Mouse (Mus musculus) ES-Bruce4 (cell line): ENCODE measurements around the gene Amer3. TPM values are rescaled to one million over a fixed set of nuclear protein-coding genes. Genes with fewer than 3 reads are reported as not detected.
"Not testable (repeated sequence)": the region's sequence is repeated elsewhere in the genome, so short reads cannot be mapped to it uniquely, and the experiment has no call there.

Experiments used
- H3K27ac ChIP-seq: 2 replicates; pipeline ENCODE4 v1.5.1; 2012; ENCODE audit warnings: low read length, inconsistent platforms; ENCODE audit not compliant: insufficient read depth
- H3K27me3 ChIP-seq: 2 replicates; pipeline ENCODE4 v1.6.1; 2012; ENCODE audit warnings: mild to moderate bottlenecking, low read length, inconsistent platforms; ENCODE audit not compliant: control insufficient read depth, poor library complexity, insufficient read depth, severe bottlenecking
- H3K36me3 ChIP-seq: 2 replicates; pipeline ENCODE4 v1.6.1; 2012; ENCODE audit warnings: inconsistent platforms, mild to moderate bottlenecking, low read length, moderate library complexity; ENCODE audit not compliant: control insufficient read depth, poor library complexity, insufficient read depth, severe bottlenecking
- H3K4me1 ChIP-seq: one replicate; pipeline ENCODE4 v1.8.1; 2011; ENCODE audit warnings: low read length; ENCODE audit not compliant: control insufficient read depth, insufficient read depth
- H3K4me3 ChIP-seq: 2 replicates; pipeline ENCODE4 v1.5.1; 2011; ENCODE audit warnings: low read depth, mild to moderate bottlenecking, low read length
- H3K9ac ChIP-seq: 2 replicates; pipeline ENCODE4 v1.6.1; 2012; ENCODE audit warnings: low read depth, mild to moderate bottlenecking, inconsistent platforms; ENCODE audit not compliant: poor library complexity, severe bottlenecking
- H3K9me3 ChIP-seq: replicated peaks from 2 replicates; pipeline ENCODE4 v1.6.1; 2012; ENCODE audit warnings: mild to moderate bottlenecking, low read length, inconsistent platforms; ENCODE audit not compliant: control insufficient read depth, poor library complexity, insufficient read depth, severe bottlenecking
- CTCF ChIP-seq: IDR thresholded peaks from one replicate; pipeline ENCODE4 v1.8.1; 2011; ENCODE audit warnings: low read depth, low read length
- EP300 ChIP-seq: IDR thresholded peaks from 2 replicates; pipeline ENCODE4 v1.6.1; 2011; ENCODE audit warnings: low read depth, low read length; ENCODE audit not compliant: insufficient read depth
- POLR2A ChIP-seq: IDR thresholded peaks from one replicate; pipeline ENCODE4 v1.8.1; 2011; ENCODE audit warnings: low read length; ENCODE audit not compliant: insufficient read depth
- polyA plus RNA-seq: library from polyadenylated mRNA; stranded (reverse); fragments of >200 nt; gene quantifications from 2 replicates; pipeline ENCODE4 v1.2.4, GENCODE M21; 2011; ENCODE audit warnings: low read depth; ENCODE audit not compliant: missing spikeins, insufficient read depth, insufficient read length

The Amer3 gene
- polyA plus RNA-seq, 1 experiment: not detected

- no peak overlapping the region for H3K9ac ChIP-seq
- H3K27ac ChIP-seq: no peak overlapping the region
- no peaks in the 10 kb centered on the region for H3K9me3 ChIP-seq
- H3K27me3 ChIP-seq: no peaks in the 10 kb centered on the region
- no peak overlapping the region for H3K4me3 ChIP-seq
- H3K4me1 ChIP-seq: no peaks in the 10 kb centered on the region
- H3K36me3 ChIP-seq: no peaks in the 10 kb centered on the region
- TF ChIP-seq CTCF: no peak
Measured at GRCm38 (mm10) chr1:34600000-34600399, 20.5 kb downstream of the Amer3 start.

GRCm38 (mm10) chr1:34601323-34602047 is 22.0 kb downstream of the Amer3 start:
- Histone ChIP-seq H3K9ac (no peak overlapping the region), H3K9me3 (peaks cover 7% of the 10 kb centered on the region), H3K36me3 (no peaks in the 10 kb centered on the region), H3K4me1 (no peaks in the 10 kb centered on the region), H3K27me3 (no peaks in the 10 kb centered on the region), H3K4me3 (no peak overlapping the region), H3K27ac (no peak overlapping the region)
- no peak for TF ChIP-seq POLR2A
- TF ChIP-seq EP300: no peak
- no peak for TF ChIP-seq CTCF

- peaks cover 7% of the 10 kb centered on the region for H3K9me3 ChIP-seq
- TF ChIP-seq POLR2A: no peak
- peak; percentile 98 for TF ChIP-seq CTCF
Measured at GRCm38 (mm10) chr1:34602363-34602762, 22.9 kb downstream of the Amer3 start.

GRCm38 (mm10) chr1:34613801-34614200 is 34.3 kb downstream of the Amer3 start:
- Histone ChIP-seq H3K4me3 (no peak overlapping the region), H3K27ac (no peak overlapping the region), H3K9me3 (no peaks in the 10 kb centered on the region; the same call in 1 of the 2 replicates), H3K36me3 (no peaks in the 10 kb centered on the region), H3K9ac (no peak overlapping the region), H3K4me1 (no peaks in the 10 kb centered on the region), H3K27me3 (no peaks in the 10 kb centered on the region)
- no peak for TF ChIP-seq POLR2A
- TF ChIP-seq EP300: no peak
- TF ChIP-seq CTCF: no peak

More at GRCm38 (mm10) chr1:34602363-34602762, 22.9 kb downstream of the Amer3 start:
- Histone ChIP-seq H3K4me3 (no peak overlapping the region), H3K27me3 (no peaks in the 10 kb centered on the region), H3K4me1 (no peaks in the 10 kb centered on the region), H3K27ac (no peak overlapping the region), H3K9ac (no peak overlapping the region), H3K36me3 (no peaks in the 10 kb centered on the region)

- not testable (repeated sequence) for H3K9ac ChIP-seq, H3K27ac ChIP-seq, H3K4me1 ChIP-seq, H3K36me3 ChIP-seq, H3K4me3 ChIP-seq, H3K27me3 ChIP-seq
- H3K9me3 ChIP-seq: peaks cover 13% of the 10 kb centered on the region
Measured at GRCm38 (mm10) chr1:34620116-34620515, 40.7 kb downstream of the Amer3 start.

GRCm38 (mm10) chr1:34620761-34621160 is 41.3 kb downstream of the Amer3 start:
- H3K4me3 ChIP-seq, H3K4me1 ChIP-seq, H3K36me3 ChIP-seq, H3K27ac ChIP-seq, H3K27me3 ChIP-seq, H3K9ac ChIP-seq: not testable (repeated sequence)
- peaks cover 13% of the 10 kb centered on the region for H3K9me3 ChIP-seq

GRCm38 (mm10) chr1:34635711-34636110 is 56.3 kb downstream of the Amer3 start:
- Histone ChIP-seq H3K27ac (no peak overlapping the region), H3K9ac (no peak overlapping the region; the same call in 1 of the 2 replicates), H3K27me3 (no peaks in the 10 kb centered on the region), H3K4me1 (no peaks in the 10 kb centered on the region), H3K36me3 (no peaks in the 10 kb centered on the region), H3K9me3 (no peaks in the 10 kb centered on the region), H3K4me3 (peak overlapping the region; percentile 47)
- no peak for TF ChIP-seq EP300
- no peak for TF ChIP-seq POLR2A
- TF ChIP-seq CTCF: no peak

Other genes starting within 250 kb of the Amer3 start
- gene Ccdc115, start 140.0 kb upstream of the Amer3 start, polyA plus RNA-seq: 15.5 and 15.6 TPM in 2 replicates
- 42.2 and 49.2 TPM in 2 replicates for gene Imp4, start 139.8 kb upstream of the Amer3 start, polyA plus RNA-seq
- gene Ptpn18, start 119.9 kb upstream of the Amer3 start, polyA plus RNA-seq: 3.2 and 5.6 TPM in 2 replicates
- not detected in 2 replicates for gene Prss39, start 81.2 kb upstream of the Amer3 start, polyA plus RNA-seq
- gene Cfc1, start 44.0 kb upstream of the Amer3 start, polyA plus RNA-seq: 1.8 and 2.2 TPM in 2 replicates
- not detected in 2 replicates for gene Prss40, start 18.7 kb upstream of the Amer3 start, polyA plus RNA-seq